Mouse (Mus musculus) bone marrow macrophage, adult 2 months (primary cell): ENCODE data around the gene Frmd4b.

Experiments used
- CTCF ChIP-seq: IDR thresholded peaks from 2 replicates; pipeline ENCODE4 v1.5.1; 2012; ENCODE audit warnings: low read depth, mild to moderate bottlenecking, low read length, moderate library complexity
- POLR2A ChIP-seq: IDR thresholded peaks from 2 replicates; pipeline ENCODE4 v1.6.1; 2012; ENCODE audit warnings: mild to moderate bottlenecking, low read depth, low read length, borderline replicate concordance

DNA sequence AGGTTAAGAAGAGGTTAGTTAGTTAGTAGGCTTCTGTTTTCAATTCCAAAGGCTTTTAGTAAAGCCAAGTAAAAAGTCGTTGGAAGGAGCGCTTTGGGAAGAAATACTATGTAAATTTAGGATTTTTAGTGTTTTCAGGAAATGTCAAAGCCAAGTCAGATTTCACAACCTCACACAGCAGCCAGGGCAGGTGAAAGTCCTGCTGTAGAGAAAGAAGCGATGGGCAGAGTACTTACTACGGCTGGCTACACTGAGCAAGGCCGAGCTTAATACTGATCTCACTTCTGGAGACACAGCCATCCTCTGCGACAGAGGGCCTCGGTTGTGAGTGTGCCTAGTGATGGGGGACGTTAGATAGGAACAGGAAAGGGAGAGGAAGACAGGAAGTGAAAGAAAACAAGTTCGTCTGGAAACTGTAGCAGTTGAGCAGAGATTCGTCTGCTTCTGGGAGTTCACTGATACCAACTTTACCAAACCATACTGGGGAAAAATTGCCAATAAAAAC, 328.0 kb downstream of the Frmd4b start:
- TF ChIP-seq CTCF (no peak), POLR2A (no peak)
